In genomic region chrX:10215972-10216371, GRCm38 (mm10) we compare ENCODE assay signal across 7 mouse cellular contexts. TPM values are rescaled to one million over a fixed set of nuclear protein-coding genes. Genes with fewer than 3 reads are reported as not detected.
DNase-seq lines count a peak whose midpoint lies in the region; ATAC-seq and TF ChIP-seq lines count a peak whose summit lies in the region.

No protein-coding gene starts in this region.

- no peaks in the 10 kb centered on the region for H3K27me3 ChIP-seq in thymus, adult 2 months (ENCODE audit: control insufficient read depth, insufficient read depth, low read length)
- H3K27me3 ChIP-seq in forebrain, embryonic 15.5 days: no peaks in the 10 kb centered on the region
- no peaks in the 10 kb centered on the region for H3K27me3 ChIP-seq in kidney, embryonic 16.5 days (ENCODE audit: insufficient read depth, low read length)

- WGBS in thymus, adult 2 months: 1% methylated on average over 16 of the region's 16 CpGs
- WGBS in forebrain, embryonic 15.5 days: 20% methylated on average over 16 of the region's 16 CpGs
- WGBS in kidney, embryonic 16.5 days: 23% methylated on average over 16 of the region's 16 CpGs

- no peaks in the 10 kb centered on the region for H3K36me3 ChIP-seq in thymus, adult 2 months (ENCODE audit: control insufficient read depth, insufficient read depth, low read length)
- H3K36me3 ChIP-seq in forebrain, embryonic 15.5 days: no peaks in the 10 kb centered on the region
- H3K36me3 ChIP-seq in kidney, embryonic 16.5 days (ENCODE audit: insufficient read depth, low read length): no peaks in the 10 kb centered on the region

- TF ChIP-seq POLR2A in thymus, adult 2 months (IDR thresholded peaks at IDR 0.05; ENCODE audit: control insufficient read depth, extremely low read depth, insufficient read depth, low read length, poor library complexity): no peak

- H3K9me3 ChIP-seq in forebrain, embryonic 15.5 days: no peaks in the 10 kb centered on the region
- H3K9me3 ChIP-seq in kidney, embryonic 16.5 days (ENCODE audit: low read length): no peaks in the 10 kb centered on the region

- no peaks in the 10 kb centered on the region for H3K4me1 ChIP-seq in thymus, adult 2 months (replicated peaks; ENCODE audit: control insufficient read depth, insufficient read depth, low read length)
- peaks cover 9% of the 10 kb centered on the region; the same call in 1 of the 2 replicates for H3K4me1 ChIP-seq in forebrain, embryonic 15.5 days
- no peaks in the 10 kb centered on the region for H3K4me1 ChIP-seq in kidney, embryonic 16.5 days (ENCODE audit: insufficient read depth, low read length)

- H3K4me2 ChIP-seq in forebrain, embryonic 15.5 days (replicated peaks): peak overlapping the region; percentile 42
- H3K4me2 ChIP-seq in kidney, embryonic 16.5 days (replicated peaks; ENCODE audit: low read depth, low read length): peak overlapping the region; percentile 52

- no peak; the same call in 1 of the 2 replicates for ATAC-seq in forebrain, embryonic 15.5 days (replicated peaks)
- peak; percentile 74 for ATAC-seq in kidney, embryonic 16.5 days (ENCODE audit: low FRiP score, low TSS enrichment)

- peak overlapping the region; percentile 97 for H3K4me3 ChIP-seq in thymus, adult 2 months (ENCODE audit: control insufficient read depth, insufficient read depth, low read length)
- peak overlapping the region; percentile 60 for H3K4me3 ChIP-seq in forebrain, embryonic 15.5 days
- peak overlapping the region; percentile 58 for H3K4me3 ChIP-seq in kidney, embryonic 16.5 days (ENCODE audit: low read length)

- TF ChIP-seq CTCF in thymus, adult 2 months (IDR thresholded peaks at IDR 0.05; ENCODE audit: borderline replicate concordance, control insufficient read depth, extremely low read depth, insufficient read depth, low read length, poor library complexity): no peak

- peak overlapping the region; percentile 60 for H3K9ac ChIP-seq in forebrain, embryonic 15.5 days (replicated peaks)
- H3K9ac ChIP-seq in kidney, embryonic 16.5 days (replicated peaks; ENCODE audit: low read length): peak overlapping the region; percentile 71

- H3K27ac ChIP-seq in thymus, adult 2 months (ENCODE audit: control insufficient read depth, insufficient read depth, low read length): peak overlapping the region; percentile 81
- peak overlapping the region; percentile 88 for H3K27ac ChIP-seq in forebrain, embryonic 15.5 days (replicated peaks)
- H3K27ac ChIP-seq in kidney, embryonic 16.5 days (ENCODE audit: low read length): peak overlapping the region; percentile 88

- no peak for DNase-seq in thymus, adult 2 months
- DNase-seq in thymus, adult 18-20 months: no peak
- peak; percentile 48 for DNase-seq in c-Kit-positive CD71-positive TER-119-negative erythroid progenitor cells, embryonic 14.5 days (ENCODE audit: low read depth)
- DNase-seq in lung, postnatal 25 days (ENCODE audit: low spot score): peak; percentile 43
- DNase-seq in skeletal muscle tissue, adult 2 months (ENCODE audit: low read depth, low spot score): peak; percentile 13

RNA-seq across cellular contexts. Expression of gene Rpgr, which starts 0.7 kb away (rescaled TPM):
- 2.0 and 2.1 TPM in 2 replicates for polyA plus RNA-seq in thymus, adult 2 months (2012; rRNA removed)
- 39.8 and 44.4 TPM in 2 replicates for polyA plus RNA-seq in forebrain, embryonic 15.5 days (2015; fragmentation: Nextera tagmentation; extraction: Ambion mirVana)
- polyA plus RNA-seq in kidney, embryonic 16.5 days (2015; fragmentation: Nextera tagmentation; extraction: Ambion mirVana): 20.3 and 20.8 TPM in 2 replicates

RNA-seq across cellular contexts. Expression of gene Otc, which starts 36.1 kb away (rescaled TPM):
- 0.13 TPM in 1 of 2 replicates, not detected in the other for polyA plus RNA-seq in thymus, adult 2 months (2012; rRNA removed)
- 0.08 TPM in 1 of 2 replicates, not detected in the other for polyA plus RNA-seq in forebrain, embryonic 15.5 days (2015; fragmentation: Nextera tagmentation; extraction: Ambion mirVana)
- 0.20 and 0.24 TPM in 2 replicates for polyA plus RNA-seq in kidney, embryonic 16.5 days (2015; fragmentation: Nextera tagmentation; extraction: Ambion mirVana)

Comparison
In these comparisons a context has a peak if more than half of its experiments do, and no peak if none do; other contexts are left out.
1. DNase-seq: peak in c-Kit-positive CD71-positive TER-119-negative erythroid progenitor cells, embryonic 14.5 days (single experiment), lung, postnatal 25 days (single experiment) and skeletal muscle tissue, adult 2 months (single experiment); none in thymus, adult 2 months (single experiment) and thymus, adult 18-20 months (0 of 2).
2. Peak in every context shown above with its lines, with median percentiles within 50 percentile points of each other: H3K27ac ChIP-seq and H3K4me3 ChIP-seq.